Mouse (Mus musculus): Measurements from ENCODE around the gene Tmem82. TPM values are rescaled to one million over a fixed set of nuclear protein-coding genes. Genes with fewer than 3 reads are reported as not detected.

Gene Tmem82
- total RNA-seq, 2 experiments from 2014 or later: 0.53 to 0.63 TPM

DNA sequence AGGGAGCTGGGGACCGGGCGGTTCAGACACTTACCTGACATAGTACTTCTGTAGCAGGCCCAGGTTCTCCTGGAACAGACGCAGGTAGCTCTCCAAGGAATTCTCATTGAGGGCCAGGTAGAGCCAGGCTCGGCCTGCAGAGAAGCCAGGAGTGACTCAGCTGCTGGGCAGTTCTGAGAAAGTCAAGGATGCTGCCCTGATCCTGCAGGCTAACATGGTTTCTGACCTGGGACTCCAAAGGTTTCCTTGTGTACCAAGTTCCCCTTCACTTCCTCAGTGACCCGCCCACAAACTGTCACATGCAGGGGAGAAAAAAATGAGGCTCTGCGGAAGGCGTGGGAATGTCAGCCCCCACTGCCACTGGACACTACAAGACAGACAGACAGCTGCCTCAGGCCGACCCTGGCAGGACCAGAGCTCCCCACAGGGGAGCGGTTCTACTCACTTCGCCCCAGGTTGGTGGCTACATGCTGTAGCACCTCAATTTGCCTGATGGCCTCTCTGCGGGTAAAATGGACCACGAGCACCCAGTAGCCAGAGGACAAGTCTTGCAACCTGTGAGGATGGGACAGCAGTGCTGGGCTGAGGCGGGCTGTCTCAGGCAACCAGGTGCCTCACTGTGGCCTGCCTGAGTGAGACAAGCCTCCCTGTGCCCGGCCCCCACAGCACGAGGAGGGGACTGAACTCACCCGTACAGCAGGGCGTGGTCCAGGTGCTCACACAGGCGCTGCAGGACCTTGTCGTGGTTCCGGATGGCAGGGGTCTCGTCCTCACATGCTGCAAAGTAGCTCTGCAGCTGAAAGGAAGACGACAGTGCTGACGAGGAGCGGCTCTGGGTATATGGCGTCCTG lies 23.8 kb upstream of the Tmem82 start:
- DNase-seq (ENCODE audit: low spot score in 2 of 2): no peak

GRCm38 (mm10) chr4:141641353-141641771 lies 22.9 kb upstream of the Tmem82 start:
- no peak for DNase-seq (ENCODE audit: low spot score in 2 of 2)

GRCm38 (mm10) chr4:141639474-141639873 lies 21.0 kb upstream of the Tmem82 start:
- no peak for DNase-seq (ENCODE audit: low spot score in 2 of 2)

GRCm38 (mm10) chr4:141636693-141637092 lies 18.3 kb upstream of the Tmem82 start:
- no peak for DNase-seq (ENCODE audit: low spot score in 2 of 2)

DNA sequence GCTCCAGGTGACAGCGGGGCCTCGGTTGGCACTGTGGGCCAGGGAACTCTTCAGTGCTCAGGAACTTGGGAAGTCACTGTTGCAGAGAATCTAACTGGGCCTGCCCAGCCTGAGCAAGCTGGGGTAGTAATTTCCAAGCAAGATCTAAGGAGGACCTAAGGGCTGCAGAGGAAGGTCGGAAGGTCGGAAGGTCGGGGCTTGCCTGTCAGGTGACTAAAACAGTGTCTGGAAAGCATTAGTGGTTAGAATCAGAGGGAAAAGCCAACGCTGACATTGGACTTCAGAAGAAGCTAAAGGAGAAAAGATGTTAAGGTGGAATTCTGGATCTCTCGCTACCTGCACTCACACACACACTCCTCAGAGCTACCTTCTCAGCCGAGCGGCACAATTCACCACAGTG lies 17.6 kb upstream of the Tmem82 start:
- no peak for DNase-seq (ENCODE audit: low spot score in 2 of 2)

- DNase-seq (ENCODE audit: low spot score in 2 of 2): no peak
Observed at GRCm38 (mm10) chr4:141632111-141632873, 13.9 kb upstream of the Tmem82 start.

- no peak for DNase-seq (ENCODE audit: low spot score in 2 of 2)
Observed at GRCm38 (mm10) chr4:141631250-141631649, 12.8 kb upstream of the Tmem82 start.

DNA sequence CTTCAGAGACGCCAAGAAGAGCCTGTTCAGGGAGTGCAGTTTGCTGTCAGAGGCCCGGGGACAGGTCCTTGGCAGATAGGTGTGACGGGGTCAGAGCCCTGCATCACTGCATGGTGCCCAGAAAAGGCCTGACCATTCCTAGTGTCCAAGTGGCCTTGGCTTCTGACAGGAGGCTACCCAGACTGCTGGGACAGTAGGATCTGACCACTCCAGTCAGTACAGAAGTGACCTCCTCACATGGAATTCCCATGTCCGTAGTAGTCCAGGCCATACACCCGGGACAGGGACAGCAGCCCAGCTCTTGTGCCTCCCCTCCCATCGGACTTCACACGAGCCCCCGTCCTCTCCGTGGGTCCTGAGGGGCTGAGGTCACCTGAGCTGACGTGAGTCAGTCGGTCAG lies 11.6 kb upstream of the Tmem82 start:
- DNase-seq (ENCODE audit: low spot score in 2 of 2): no peak

GRCm38 (mm10) chr4:141628661-141629060 lies 10.2 kb upstream of the Tmem82 start:
- no peak for DNase-seq (ENCODE audit: low spot score in 2 of 2)

- no peak for DNase-seq (ENCODE audit: low spot score in 2 of 2)
Observed at GRCm38 (mm10) chr4:141627502-141627901, 9.1 kb upstream of the Tmem82 start.

DNA sequence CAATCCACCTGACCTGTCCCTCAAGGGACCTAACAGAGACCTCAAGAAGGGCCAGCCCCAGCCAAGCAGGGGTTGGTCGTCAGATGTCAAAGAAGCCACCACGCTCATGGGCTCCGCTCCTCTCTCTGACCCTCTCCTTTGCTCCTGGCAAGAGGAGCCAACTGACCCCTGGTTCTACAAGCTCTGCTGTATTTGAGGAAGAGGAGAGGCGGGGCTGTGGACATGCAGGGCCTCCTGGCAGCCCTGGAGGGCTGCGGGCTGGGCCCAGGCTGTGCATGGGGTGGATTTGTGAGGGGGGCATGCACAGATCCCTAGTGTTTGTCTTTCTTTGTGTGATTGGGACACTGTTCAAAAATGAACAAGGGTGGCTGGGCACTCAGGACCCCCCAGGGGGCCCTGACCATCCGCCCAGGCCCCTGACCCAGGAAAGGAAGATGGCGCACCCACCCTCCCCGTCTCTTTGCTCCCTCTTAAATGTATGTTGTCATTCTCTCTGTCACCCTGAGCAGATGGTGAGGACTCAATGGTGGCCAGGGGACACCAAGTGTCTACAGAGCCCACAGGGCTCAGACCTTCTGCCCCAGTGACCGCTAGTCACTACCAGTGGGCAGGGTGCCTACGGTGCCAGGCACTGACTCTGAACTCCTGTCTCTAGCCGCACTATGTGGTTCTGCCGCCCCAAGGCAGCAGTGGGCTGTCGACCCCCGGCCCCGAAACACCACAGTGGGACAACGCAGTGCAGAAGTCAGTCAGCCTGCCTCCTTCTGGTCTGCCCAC lies 7.5 kb upstream of the Tmem82 start:
- DNase-seq (ENCODE audit: low spot score in 2 of 2): no peak

- peak in 1 of 2 experiments; percentile 34 for DNase-seq (ENCODE audit: low spot score in 2 of 2)
Observed at GRCm38 (mm10) chr4:141624983-141625773, 6.7 kb upstream of the Tmem82 start.

GRCm38 (mm10) chr4:141624134-141624533 lies 5.7 kb upstream of the Tmem82 start:
- DNase-seq (ENCODE audit: low spot score in 2 of 2): no peak

GRCm38 (mm10) chr4:141623666-141624065 lies 5.2 kb upstream of the Tmem82 start, which contains the start of gene Slc25a34:
Slc25a34 (minus strand) TSS chr4:141623821.
- DNase-seq (ENCODE audit: low spot score in 2 of 2): no peak

DNA sequence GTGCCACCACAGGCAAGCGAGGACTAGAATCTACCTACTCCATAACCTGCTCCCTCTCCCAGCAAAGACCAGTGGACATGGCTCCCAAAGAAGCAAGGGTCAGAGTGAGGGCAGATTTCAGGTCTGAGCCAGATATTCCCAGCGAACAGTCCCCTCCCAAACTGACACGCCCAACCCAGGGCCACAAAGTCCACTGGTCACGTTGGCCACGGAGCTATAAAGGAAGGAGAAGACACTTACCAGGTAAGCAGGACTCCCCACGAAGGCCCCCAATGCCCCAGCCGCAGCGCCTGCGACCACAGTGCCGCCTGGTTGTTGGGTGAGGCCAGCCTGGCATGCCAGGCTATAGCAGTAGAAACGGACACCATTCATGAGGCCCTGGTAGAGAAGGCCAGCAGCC lies 4.6 kb upstream of the Tmem82 start:
- DNase-seq (ENCODE audit: low spot score in 2 of 2): no peak

DNA sequence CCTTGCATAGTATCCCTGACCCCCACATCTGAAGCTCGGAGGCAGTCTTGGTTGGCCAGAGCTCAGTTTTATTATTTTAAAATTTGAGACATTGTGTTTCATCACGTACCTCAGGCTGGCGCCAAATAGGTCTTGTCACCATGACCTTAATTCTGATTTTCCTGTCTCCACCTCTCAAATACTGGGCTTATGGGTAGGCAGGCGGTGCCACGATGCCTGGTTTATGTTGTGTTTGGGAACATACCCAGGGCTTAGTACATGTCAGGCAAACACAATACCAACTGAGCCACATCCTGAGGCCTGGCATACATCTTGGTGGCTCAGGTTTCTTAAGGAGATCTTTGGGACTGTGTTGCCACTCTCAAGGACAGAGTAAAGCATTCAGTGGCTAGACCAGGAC lies 4.1 kb upstream of the Tmem82 start:
- no peak for DNase-seq (ENCODE audit: low spot score in 2 of 2)

GRCm38 (mm10) chr4:141622091-141622490 lies 3.7 kb upstream of the Tmem82 start:
- no peak for DNase-seq (ENCODE audit: low spot score in 2 of 2)

DNA sequence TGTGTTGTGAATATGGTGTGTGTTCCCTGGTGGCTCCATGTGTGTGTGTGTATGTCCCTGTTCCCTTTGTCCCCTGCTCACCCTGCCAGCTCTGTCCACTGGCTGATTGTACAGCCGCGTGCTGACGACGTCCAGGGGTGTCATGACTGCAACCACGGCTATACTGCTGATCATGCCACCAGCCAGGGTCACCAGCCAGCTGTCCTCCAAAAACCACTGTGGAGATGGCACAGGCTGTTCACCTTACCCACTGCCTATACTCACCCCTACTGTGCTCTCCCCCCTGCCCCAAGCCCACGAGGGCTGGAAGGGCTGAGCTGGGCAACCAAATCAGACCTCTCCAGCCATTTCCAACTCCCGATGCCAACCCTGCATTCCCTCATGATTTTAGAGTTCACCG lies 2.9 kb upstream of the Tmem82 start:
- DNase-seq (ENCODE audit: low spot score in 2 of 2): no peak

GRCm38 (mm10) chr4:141619299-141619883 lies 958 bp upstream of the Tmem82 start:
- no peak for DNase-seq (ENCODE audit: low spot score in 2 of 2)

DNA sequence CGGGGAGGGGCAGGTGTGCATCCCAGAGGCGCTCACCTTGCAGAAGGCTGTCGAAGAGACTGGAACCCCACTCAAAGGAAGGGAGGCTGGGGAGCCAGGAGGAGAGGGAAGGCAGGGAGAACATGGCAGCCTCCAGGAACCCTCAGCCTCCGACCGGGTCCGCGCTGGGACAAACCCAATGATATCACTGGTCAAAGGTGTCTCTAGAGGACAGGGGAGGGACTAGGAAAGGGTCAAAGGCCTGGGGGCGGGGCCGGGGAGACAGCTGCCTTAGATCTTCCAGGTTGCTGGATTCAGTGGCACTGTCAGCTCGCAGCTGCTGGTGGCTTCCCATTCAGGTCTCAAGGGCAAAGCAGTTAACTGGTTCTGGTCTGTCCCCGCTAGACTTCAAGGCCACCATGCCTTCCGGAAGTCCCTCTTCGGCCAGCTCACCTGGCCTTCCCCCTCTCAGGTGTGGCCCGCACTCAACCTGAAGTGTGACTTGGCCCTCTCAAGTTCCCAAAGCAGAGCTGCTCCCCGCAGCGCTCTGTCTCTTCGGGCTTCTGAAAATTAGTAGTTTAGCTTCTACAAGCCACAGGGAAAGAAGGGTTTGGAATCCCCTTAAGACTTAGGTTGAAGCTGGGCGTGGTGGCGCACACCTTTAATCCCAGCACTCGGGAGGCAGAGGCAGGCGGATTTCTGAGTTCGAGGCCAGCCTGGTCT lies 419 bp downstream of the Tmem82 start:
- no peak for DNase-seq (ENCODE audit: low spot score in 2 of 2)
